Mouse (Mus musculus): ENCODE measurements around the gene Zc3h7b. TPM values are rescaled to one million over a fixed set of nuclear protein-coding genes. Genes with fewer than 3 reads are reported as not detected.

Zc3h7b gene
- 10 to 100 TPM; 13.9 to 15.0 TPM for total RNA-seq (2023)

GRCm38 (mm10) chr15:81744992-81745600, at the start of gene Zc3h7b, which contains the start of gene Rangap1:
Gene Zc3h7b (plus strand): TSS chr15:81745057.
Gene Rangap1 (minus strand): TSS chr15:81745530.

DNA sequence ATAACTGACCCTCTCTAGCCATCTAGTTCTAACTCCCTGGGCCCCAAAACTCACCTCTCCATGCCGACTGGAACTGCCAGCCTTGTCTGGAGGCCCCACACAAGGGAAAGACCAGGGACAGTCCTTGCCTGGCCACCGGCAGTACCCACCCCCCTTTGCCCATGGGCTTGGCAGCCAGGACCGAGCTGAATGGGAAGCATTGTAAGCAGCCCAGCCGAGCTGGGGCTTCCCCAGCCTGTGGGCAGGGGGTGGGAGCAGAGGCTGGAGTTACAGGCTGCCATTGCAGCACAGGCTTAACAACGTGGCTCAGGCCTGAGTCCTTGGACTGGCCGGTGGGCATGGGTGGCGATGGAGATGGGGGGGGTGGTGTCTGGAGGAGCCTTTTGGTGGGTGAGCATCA, 47.7 kb upstream of the Zc3h7b start, which contains the start of gene Chadl:
Gene Chadl, minus strand, starts transcription at position 113 of the 400 bp plus-strand sequence.

GRCm38 (mm10) chr15:81802001-81802890, 57.4 kb downstream of the Zc3h7b start, which contains the start of gene Tef:
Gene Tef (plus strand): TSS chr15:81802421.

Other genes starting within 250 kb of the Zc3h7b start
- gene Ep300, start 159.7 kb upstream of the Zc3h7b start, total RNA-seq (2023): 100 to 1,000 TPM; 174 to 196 TPM
- gene L3mbtl2, start 81.2 kb upstream of the Zc3h7b start, total RNA-seq (2023): 10 to 100 TPM; 17.6 to 19.5 TPM
- gene Chadl, start 47.8 kb upstream of the Zc3h7b start, total RNA-seq (2023): not detected
- 10 to 100 TPM; 32.4 to 33.7 TPM for gene Rangap1, start 473 bp downstream of the Zc3h7b start, total RNA-seq (2023)
- 10 to 100 TPM; 21.3 to 29.3 TPM for gene Tef, start 57.4 kb downstream of the Zc3h7b start, total RNA-seq (2023)
- 10 to 100 TPM; 77.5 to 90.4 TPM for gene Tob2, start 113.7 kb downstream of the Zc3h7b start, total RNA-seq (2023)
- gene Phf5a, start 126.9 kb downstream of the Zc3h7b start, total RNA-seq (2023): 10 to 100 TPM; 41.4 to 47.2 TPM
- gene Aco2, start 127.3 kb downstream of the Zc3h7b start, total RNA-seq (2023): 100 to 1,000 TPM; 113 to 117 TPM
- gene Polr3h, start 181.2 kb downstream of the Zc3h7b start, total RNA-seq (2023): 1 to 10 TPM; 5.0 to 8.0 TPM
- not detected for gene Csdc2, start 191.7 kb downstream of the Zc3h7b start, total RNA-seq (2023)
- 10 to 100 TPM; 37.6 to 45.7 TPM for gene Pmm1, start 215.9 kb downstream of the Zc3h7b start, total RNA-seq (2023)
- not detected for gene 1700029P11Rik, start 235.5 kb downstream of the Zc3h7b start, total RNA-seq (2023)
- 10 to 100 TPM; 15.2 to 17.3 TPM for gene Xrcc6, start 242.8 kb downstream of the Zc3h7b start, total RNA-seq (2023)

Measured in monocyte, adult 59 days (primary cell).